Mouse (Mus musculus): ENCODE measurements around the gene Adarb1. TPM values are rescaled to one million over a fixed set of nuclear protein-coding genes. Genes with fewer than 3 reads are reported as not detected.

Gene Adarb1
- polyA plus RNA-seq, 1 experiment from 2014 or later: 10.7 TPM

- 72% methylated on average over 6 of the region's 6 CpGs for WGBS
- H3K4me2 ChIP-seq: no peak overlapping the region
- no peaks in the 10 kb centered on the region for H3K27me3 ChIP-seq (replicated peaks)
- no peak for ATAC-seq (ENCODE audit: extremely low read depth, insufficient number of reproducible peaks, low FRiP score, low TSS enrichment)
- no peak overlapping the region for H3K4me3 ChIP-seq
- no peaks in the 10 kb centered on the region for H3K36me3 ChIP-seq
- no peak overlapping the region for H3K9ac ChIP-seq
- peaks cover 32% of the 10 kb centered on the region for H3K4me1 ChIP-seq
- H3K9me3 ChIP-seq: no peaks in the 10 kb centered on the region
- H3K27ac ChIP-seq (replicated peaks): no peak overlapping the region
Measured at GRCm38 (mm10) chr10:77357957-77358356, 60.1 kb downstream of the Adarb1 start.

- H3K36me3 ChIP-seq: peaks cover 18% of the 10 kb centered on the region
- no peaks in the 10 kb centered on the region for H3K4me1 ChIP-seq
- H3K4me3 ChIP-seq: no peak overlapping the region
- H3K27me3 ChIP-seq (replicated peaks): no peaks in the 10 kb centered on the region
- no peak overlapping the region for H3K4me2 ChIP-seq
- no peak for ATAC-seq (ENCODE audit: extremely low read depth, insufficient number of reproducible peaks, low FRiP score, low TSS enrichment)
- H3K9ac ChIP-seq: no peak overlapping the region
- WGBS: 81% methylated on average over 6 of the region's 6 CpGs
- H3K9me3 ChIP-seq: 0 out of 2 replicates have a peak, but pooled peaks cover 3% of the 10 kb centered on the region
- no peak overlapping the region for H3K27ac ChIP-seq (replicated peaks)
Measured at GRCm38 (mm10) chr10:77353031-77353745, 64.9 kb downstream of the Adarb1 start.

GRCm38 (mm10) chr10:77342842-77343241 lies 75.2 kb downstream of the Adarb1 start:
- WGBS: 44% methylated on average over 3 of the region's 3 CpGs
- peak; percentile 46; the same call in 1 of the 2 replicates for ATAC-seq (ENCODE audit: extremely low read depth, insufficient number of reproducible peaks, low FRiP score, low TSS enrichment)
- H3K4me2 ChIP-seq: no peak overlapping the region

GRCm38 (mm10) chr10:77341711-77342110 lies 76.4 kb downstream of the Adarb1 start:
- Histone ChIP-seq H3K9me3 (no peaks in the 10 kb centered on the region), H3K27ac (replicated peaks) (no peak overlapping the region), H3K4me1 (peaks cover 55% of the 10 kb centered on the region), H3K4me3 (no peak overlapping the region), H3K36me3 (no peaks in the 10 kb centered on the region), H3K27me3 (replicated peaks) (no peaks in the 10 kb centered on the region), H3K4me2 (no peak overlapping the region), H3K9ac (no peak overlapping the region)
- no peak for ATAC-seq (ENCODE audit: extremely low read depth, insufficient number of reproducible peaks, low FRiP score, low TSS enrichment)

More at GRCm38 (mm10) chr10:77342842-77343241, 75.2 kb downstream of the Adarb1 start:
- H3K9me3 ChIP-seq: no peaks in the 10 kb centered on the region
- H3K4me1 ChIP-seq: peaks cover 51% of the 10 kb centered on the region
- H3K4me3 ChIP-seq: no peak overlapping the region
- no peaks in the 10 kb centered on the region for H3K27me3 ChIP-seq (replicated peaks)
- H3K9ac ChIP-seq: no peak overlapping the region; the same call in 1 of the 2 replicates
- H3K27ac ChIP-seq (replicated peaks): peak overlapping the region; percentile 53
- no peaks in the 10 kb centered on the region for H3K36me3 ChIP-seq

GRCm38 (mm10) chr10:77341059-77341458 lies 77.0 kb downstream of the Adarb1 start:
- ATAC-seq (ENCODE audit: extremely low read depth, insufficient number of reproducible peaks, low FRiP score, low TSS enrichment): no peak
- H3K27ac ChIP-seq (replicated peaks): no peak overlapping the region
- no peak overlapping the region for H3K9ac ChIP-seq
- WGBS: 72% methylated on average over 4 of the region's 4 CpGs
- no peaks in the 10 kb centered on the region for H3K27me3 ChIP-seq (replicated peaks)
- no peaks in the 10 kb centered on the region for H3K36me3 ChIP-seq
- H3K4me2 ChIP-seq: no peak overlapping the region
- H3K4me3 ChIP-seq: no peak overlapping the region
- peaks cover 58% of the 10 kb centered on the region for H3K4me1 ChIP-seq
- no peaks in the 10 kb centered on the region for H3K9me3 ChIP-seq

GRCm38 (mm10) chr10:77339871-77340341 lies 78.2 kb downstream of the Adarb1 start:
- 29% methylated on average over 18 of the region's 18 CpGs for WGBS
- Histone ChIP-seq H3K9me3 (no peaks in the 10 kb centered on the region), H3K27me3 (replicated peaks) (no peaks in the 10 kb centered on the region), H3K9ac (peak overlapping the region; percentile 76), H3K4me3 (peak overlapping the region; percentile 50), H3K4me2 (peak overlapping the region; percentile 72), H3K4me1 (peaks cover 65% of the 10 kb centered on the region), H3K27ac (replicated peaks) (peak overlapping the region; percentile 25), H3K36me3 (no peaks in the 10 kb centered on the region)
- ATAC-seq (ENCODE audit: extremely low read depth, insufficient number of reproducible peaks, low FRiP score, low TSS enrichment): no peak

GRCm38 (mm10) chr10:77333518-77333917 lies 84.6 kb downstream of the Adarb1 start:
- WGBS: 65% methylated on average over 9 of the region's 9 CpGs
- Histone ChIP-seq H3K36me3 (no peaks in the 10 kb centered on the region), H3K27ac (replicated peaks) (no peak overlapping the region), H3K4me2 (no peak overlapping the region), H3K4me3 (no peak overlapping the region), H3K9ac (no peak overlapping the region), H3K27me3 (replicated peaks) (no peaks in the 10 kb centered on the region), H3K4me1 (peaks cover 34% of the 10 kb centered on the region), H3K9me3 (no peaks in the 10 kb centered on the region)
- no peak for ATAC-seq (ENCODE audit: extremely low read depth, insufficient number of reproducible peaks, low FRiP score, low TSS enrichment)

- Histone ChIP-seq H3K4me3 (no peak overlapping the region), H3K27me3 (replicated peaks) (no peaks in the 10 kb centered on the region), H3K4me1 (peaks cover 11% of the 10 kb centered on the region), H3K9me3 (no peaks in the 10 kb centered on the region), H3K27ac (replicated peaks) (no peak overlapping the region), H3K36me3 (no peaks in the 10 kb centered on the region), H3K4me2 (no peak overlapping the region), H3K9ac (no peak overlapping the region)
- 65% methylated on average over 11 of the region's 11 CpGs for WGBS
- no peak for ATAC-seq (ENCODE audit: extremely low read depth, insufficient number of reproducible peaks, low FRiP score, low TSS enrichment)
Measured at GRCm38 (mm10) chr10:77329446-77330094, 88.5 kb downstream of the Adarb1 start.

GRCm38 (mm10) chr10:77324716-77325115 lies 93.4 kb downstream of the Adarb1 start:
- Histone ChIP-seq H3K27me3 (replicated peaks) (no peaks in the 10 kb centered on the region), H3K9me3 (no peaks in the 10 kb centered on the region), H3K4me2 (no peak overlapping the region), H3K27ac (replicated peaks) (no peak overlapping the region), H3K36me3 (peaks cover 9% of the 10 kb centered on the region; the same call in 1 of the 2 replicates), H3K9ac (no peak overlapping the region), H3K4me1 (0 out of 2 replicates have a peak, but pooled peaks cover 4% of the 10 kb centered on the region), H3K4me3 (no peak overlapping the region)
- ATAC-seq (ENCODE audit: extremely low read depth, insufficient number of reproducible peaks, low FRiP score, low TSS enrichment): no peak
- 86% methylated on average over 6 of the region's 6 CpGs for WGBS

GRCm38 (mm10) chr10:77321611-77322010 lies 96.5 kb downstream of the Adarb1 start:
- Histone ChIP-seq H3K36me3 (peaks cover 14% of the 10 kb centered on the region), H3K27ac (replicated peaks) (no peak overlapping the region)
- 75% methylated on average over 8 of the region's 8 CpGs for WGBS

GRCm38 (mm10) chr10:77321001-77321400 lies 97.1 kb downstream of the Adarb1 start:
- ATAC-seq (ENCODE audit: extremely low read depth, insufficient number of reproducible peaks, low FRiP score, low TSS enrichment): no peak

More at GRCm38 (mm10) chr10:77321611-77322010, 96.5 kb downstream of the Adarb1 start:
- peaks cover 10% of the 10 kb centered on the region; the same call in 1 of the 2 replicates for H3K4me1 ChIP-seq
- no peak overlapping the region for H3K4me2 ChIP-seq
- no peaks in the 10 kb centered on the region for H3K9me3 ChIP-seq
- no peak for ATAC-seq (ENCODE audit: extremely low read depth, insufficient number of reproducible peaks, low FRiP score, low TSS enrichment)
- no peaks in the 10 kb centered on the region for H3K27me3 ChIP-seq (replicated peaks)
- H3K9ac ChIP-seq: no peak overlapping the region
- H3K4me3 ChIP-seq: no peak overlapping the region

More at GRCm38 (mm10) chr10:77321001-77321400, 97.1 kb downstream of the Adarb1 start:
- Histone ChIP-seq H3K36me3 (peaks cover 20% of the 10 kb centered on the region), H3K4me1 (peaks cover 10% of the 10 kb centered on the region; the same call in 1 of the 2 replicates), H3K9ac (no peak overlapping the region), H3K9me3 (no peaks in the 10 kb centered on the region), H3K4me2 (no peak overlapping the region), H3K4me3 (no peak overlapping the region), H3K27me3 (replicated peaks) (no peaks in the 10 kb centered on the region), H3K27ac (replicated peaks) (no peak overlapping the region)
- WGBS: 40% methylated on average over 1 of the region's 1 CpGs
